Mouse (Mus musculus): Measurements from ENCODE around the gene Lrriq4.
"Not testable (repeated sequence)": the region's sequence is repeated elsewhere in the genome, so short reads cannot be mapped to it uniquely, and the experiment has no call there.

The Lrriq4 gene

DNA sequence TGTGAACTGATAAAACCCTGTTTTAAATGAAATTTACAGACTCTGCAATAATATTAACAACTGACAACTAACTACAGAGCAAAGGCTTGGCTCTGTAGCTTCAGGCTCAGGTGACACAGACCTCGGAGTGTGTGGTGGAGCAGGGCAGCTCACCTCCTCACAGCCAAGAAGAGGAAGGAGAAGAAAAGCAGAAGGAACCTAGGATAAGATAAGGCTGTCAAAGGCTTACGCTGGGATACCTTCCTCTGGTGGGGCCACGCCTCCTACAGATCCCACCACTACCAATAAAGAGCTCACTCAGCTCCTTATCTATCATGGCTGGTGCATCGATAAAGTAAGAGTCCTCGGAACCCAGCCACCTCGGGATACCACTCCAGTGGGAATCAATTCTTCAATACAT is 38.9 kb downstream of the Lrriq4 start:
- DNase-seq (ENCODE audit: low spot score in 2 of 2): no peak

DNA sequence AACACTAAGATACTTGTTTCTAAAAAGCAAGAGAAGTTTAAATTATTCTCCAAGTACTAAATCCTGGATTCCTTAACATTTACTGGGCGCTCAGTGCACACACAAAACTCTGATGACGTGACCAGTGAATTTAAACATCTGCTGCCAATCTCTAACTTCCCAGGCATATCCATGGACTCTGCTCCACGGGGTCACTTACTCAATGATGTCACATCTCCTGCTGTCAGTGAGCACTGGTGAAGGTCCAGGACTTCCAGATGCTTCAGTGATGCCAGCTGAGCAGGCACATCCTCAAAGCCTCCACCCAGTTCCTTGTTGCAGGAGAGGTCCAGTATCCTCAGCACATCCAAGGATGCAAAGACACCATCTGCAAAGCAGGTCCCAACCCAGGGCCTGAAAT is 42.9 kb downstream of the Lrriq4 start:
- DNase-seq (ENCODE audit: low spot score in 2 of 2): no peak

DNA sequence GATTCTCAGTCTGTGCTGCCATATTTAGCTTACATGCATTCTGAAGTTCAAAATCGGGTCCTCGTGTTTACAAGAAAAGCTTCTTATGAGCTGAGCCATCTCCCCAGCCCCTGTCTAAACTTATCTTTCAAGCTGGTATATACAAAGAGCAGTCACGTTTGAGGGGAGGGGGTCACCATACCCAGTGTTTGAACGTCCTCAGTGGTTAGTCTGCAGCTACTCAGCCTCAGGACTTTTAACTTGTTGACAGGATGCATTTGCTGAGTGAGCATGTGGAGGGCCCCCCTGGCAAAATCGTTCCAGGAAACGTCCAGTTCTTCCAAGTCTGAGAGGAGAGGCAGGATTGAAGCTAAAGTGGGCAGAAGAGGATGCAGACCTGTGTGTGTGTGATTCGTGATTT is 46.7 kb downstream of the Lrriq4 start:
- no peak for DNase-seq (ENCODE audit: low spot score in 2 of 2)

DNA sequence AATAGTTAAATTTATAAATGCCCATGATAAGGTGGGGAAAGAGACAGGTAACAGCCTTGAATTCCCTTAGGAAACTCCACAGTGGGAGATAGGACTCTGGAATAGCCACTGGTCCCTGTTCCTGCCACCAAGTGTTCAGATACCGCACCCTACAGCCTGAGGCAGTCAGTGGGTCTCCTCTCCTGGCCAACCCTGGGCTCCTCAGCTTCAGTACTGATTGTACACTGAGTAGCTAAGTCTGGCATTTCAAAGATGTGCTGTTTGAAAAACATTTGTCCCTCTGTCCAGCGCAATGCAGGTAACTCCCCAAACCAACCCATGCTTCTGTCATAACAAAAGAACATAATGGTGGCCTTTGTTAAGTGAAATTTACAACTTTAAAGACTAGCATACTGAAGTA is 51.4 kb downstream of the Lrriq4 start:
- no peak for DNase-seq (ENCODE audit: low spot score in 2 of 2)

DNA sequence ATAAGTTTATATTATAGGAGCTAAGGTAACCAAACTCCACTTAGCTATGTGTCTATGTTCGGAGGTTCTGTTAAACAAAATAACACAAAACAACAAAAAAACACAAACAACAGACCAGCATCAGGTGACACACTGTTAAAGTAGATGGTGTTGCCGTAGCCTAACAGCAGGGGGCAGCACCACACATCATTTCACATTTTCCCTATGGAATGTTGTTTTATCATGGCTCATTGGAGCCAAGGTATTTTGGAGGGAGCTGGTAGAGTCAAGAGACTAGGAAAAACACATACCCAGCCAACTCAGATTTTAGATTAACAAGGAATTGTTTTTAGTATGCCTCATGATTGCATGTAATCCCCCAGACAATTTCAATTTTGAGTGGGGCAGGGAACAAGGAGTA is 52.0 kb downstream of the Lrriq4 start:
- DNase-seq (ENCODE audit: low spot score in 2 of 2): peak; percentile 71 to 73

DNA sequence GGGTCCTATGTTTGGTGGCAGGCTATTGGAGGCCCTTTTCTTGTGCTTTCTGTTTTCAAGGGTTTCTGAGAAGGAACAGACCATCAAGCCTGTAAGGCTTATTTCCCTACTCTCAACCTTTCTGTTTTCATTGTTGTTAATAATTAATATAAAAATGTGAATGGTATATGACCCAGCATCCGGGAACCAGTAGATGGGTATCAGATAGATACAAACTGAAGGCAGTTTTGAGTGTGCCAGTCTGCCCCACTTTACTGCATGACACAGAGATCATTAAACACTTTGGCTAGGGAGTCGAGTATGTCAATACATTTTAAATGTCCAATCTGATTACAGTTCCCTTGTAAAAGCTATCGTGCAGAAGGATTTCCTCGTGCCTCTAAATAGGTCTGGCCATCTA is 53.6 kb downstream of the Lrriq4 start:
- no peak for DNase-seq (ENCODE audit: low spot score in 2 of 2)

DNA sequence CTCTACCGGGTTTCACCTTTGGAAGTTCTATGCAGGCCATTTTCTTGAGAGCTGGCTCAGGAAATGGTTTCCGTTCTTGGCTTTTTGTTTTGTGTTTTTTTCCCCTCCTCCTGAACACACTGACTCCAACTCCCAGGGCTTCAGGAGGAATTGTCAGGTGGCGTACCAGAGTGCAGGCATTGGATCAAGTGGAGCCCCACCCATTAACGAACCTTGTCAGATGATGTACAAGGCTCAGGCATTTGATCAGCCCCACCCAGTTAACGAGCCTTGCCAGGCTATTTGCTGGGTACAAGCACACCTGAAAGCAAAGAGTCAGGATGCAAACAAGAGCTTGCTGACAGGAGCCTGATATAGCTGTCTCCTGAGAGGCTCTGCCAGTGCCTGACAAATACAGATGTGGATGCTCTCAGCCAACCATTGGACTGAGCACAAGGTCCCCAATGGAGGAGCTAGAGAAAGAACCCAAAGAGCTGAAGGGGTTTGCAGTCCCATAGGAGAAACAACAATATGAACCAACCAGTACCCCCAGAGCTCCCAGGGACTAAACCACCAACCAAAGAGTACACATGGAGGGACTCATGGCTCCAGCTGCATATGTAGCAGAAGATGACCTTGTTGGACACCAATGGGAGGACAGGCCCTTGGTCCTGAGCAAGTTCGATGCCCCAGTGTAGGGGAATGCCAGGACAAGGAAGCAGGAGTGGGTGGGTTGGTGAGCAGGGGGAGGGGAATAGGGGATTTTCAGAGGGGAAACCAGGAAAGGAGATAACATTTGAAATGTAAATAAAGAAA is 55.6 kb downstream of the Lrriq4 start, which contains the start of gene Lrrc31:
Gene Lrrc31 (minus strand): TSS at position 133 of the 795 bp plus-strand sequence.
- DNase-seq (ENCODE audit: low spot score in 2 of 2): not testable (repeated sequence)

DNA sequence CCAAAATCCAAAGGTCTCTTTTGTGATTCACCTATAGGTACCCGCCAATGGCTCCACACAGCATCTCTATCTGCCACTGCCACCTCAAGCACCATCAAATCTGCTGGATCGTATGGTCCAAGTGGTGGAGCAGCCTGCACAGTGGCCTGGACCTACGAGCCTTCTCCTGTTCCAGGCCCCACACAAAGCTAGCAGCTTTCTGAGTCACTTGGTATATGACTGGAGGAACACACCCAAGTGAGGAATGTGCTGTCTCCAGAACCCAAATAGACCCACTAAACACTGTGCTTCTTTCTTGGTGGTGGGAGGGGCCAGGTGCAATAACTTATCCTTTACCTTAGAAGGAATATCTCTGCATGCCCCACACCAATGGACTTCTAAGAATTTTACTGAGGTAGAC is 61.7 kb downstream of the Lrriq4 start:
- DNase-seq (ENCODE audit: low spot score in 2 of 2): no peak

DNA sequence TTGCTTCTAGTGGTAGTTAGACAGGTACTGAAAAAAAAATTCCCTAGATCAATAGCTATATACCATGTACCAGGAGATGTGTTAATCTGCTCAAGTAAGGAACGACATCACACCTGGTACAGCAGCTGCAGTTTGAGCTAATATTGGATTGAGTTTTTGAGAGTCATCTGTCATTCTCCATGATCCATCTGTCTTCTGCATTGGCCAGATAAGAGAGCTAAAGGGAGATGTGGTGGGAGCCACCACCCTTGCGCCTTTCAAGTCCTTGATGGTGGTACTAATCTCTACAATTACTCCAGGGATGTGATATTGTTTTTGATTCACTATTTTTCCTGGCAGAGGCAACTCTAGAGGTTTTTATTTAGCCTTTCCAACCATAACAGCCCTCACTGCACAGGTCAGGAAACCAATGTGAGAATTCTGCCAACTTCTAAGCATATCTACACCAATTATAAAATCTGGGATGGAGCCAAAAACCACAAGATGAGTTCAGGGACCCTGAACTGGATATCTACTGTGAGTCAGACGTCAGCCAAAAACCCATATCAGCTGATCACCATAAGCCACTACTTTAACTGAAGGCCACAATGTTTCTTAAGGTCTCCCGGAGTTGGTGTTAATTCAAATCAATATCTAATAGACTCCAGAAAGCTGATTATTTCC is 62.4 kb downstream of the Lrriq4 start:
- no peak for DNase-seq (ENCODE audit: low spot score in 2 of 2)

DNA sequence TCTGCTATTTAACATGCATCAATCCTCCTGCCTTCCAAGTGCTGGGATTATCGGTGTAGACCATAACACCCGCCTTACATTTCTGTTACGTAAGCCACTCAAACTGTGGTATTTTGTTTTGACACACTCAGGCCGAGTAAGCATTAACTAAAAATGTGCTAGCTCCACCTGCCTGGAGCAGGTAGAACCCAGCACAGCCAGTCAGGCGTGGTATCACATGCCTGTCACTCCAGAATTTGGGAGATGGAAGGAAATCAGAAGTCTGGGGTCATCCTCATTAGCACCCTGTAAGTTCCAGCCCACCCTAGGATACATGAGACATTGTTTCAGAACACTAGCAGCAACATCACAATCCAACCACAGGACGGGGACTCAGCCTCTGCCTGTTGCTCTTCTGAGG is 65.9 kb downstream of the Lrriq4 start:
- no peak for DNase-seq (ENCODE audit: low spot score in 2 of 2)

DNA sequence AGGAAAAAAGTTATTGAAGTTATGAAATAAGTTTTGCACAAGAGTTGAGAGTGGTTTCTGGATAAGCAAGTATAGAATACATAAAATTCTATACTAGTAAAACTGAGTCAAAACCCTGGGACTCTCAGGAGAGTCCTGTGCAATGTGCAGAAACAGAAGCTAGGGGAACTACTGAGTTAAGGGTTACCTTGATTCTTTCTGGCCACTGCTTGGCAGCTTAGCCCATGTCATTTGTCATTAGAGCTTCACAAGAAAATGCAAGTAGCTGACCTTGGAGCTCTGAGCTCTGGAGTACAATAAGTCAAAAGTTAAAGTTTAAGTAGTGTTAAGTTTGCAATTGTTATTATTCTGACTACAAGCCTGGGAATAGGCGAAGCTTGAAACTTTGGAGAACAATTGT is 69.0 kb downstream of the Lrriq4 start:
- no peak for DNase-seq (ENCODE audit: low spot score in 2 of 2)

DNA sequence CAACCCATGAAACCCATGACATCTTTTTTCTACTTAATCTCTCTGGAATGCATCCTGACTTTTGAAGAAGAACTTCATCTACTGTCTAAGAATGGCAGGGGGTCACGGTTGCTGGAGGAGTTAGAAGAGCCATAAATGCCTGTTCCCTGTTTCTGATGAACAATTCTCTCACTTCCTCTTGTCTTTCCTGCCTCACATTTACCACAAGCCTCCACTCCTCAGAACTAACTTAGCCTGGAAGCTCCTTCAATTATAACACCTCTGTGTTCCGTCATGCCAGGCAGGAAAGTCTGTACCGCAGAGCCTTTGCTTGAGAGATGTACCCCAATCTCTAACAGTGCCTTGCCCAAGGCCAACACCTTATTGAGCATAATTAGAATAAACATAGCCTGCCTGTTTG is 74.3 kb downstream of the Lrriq4 start:
- DNase-seq (ENCODE audit: low spot score in 2 of 2): no peak
